Mouse (Mus musculus) kidney, postnatal 25 days (tissue): Measurements from ENCODE around the gene Lgmn.

Source experiments
- DNase-seq, 2 experiments: peaks; one replicate each; pipeline ENCODE4 v3.0.0; 2021; ENCODE audit warnings: mixed read lengths in 2 of 2

The Lgmn gene

DNA sequence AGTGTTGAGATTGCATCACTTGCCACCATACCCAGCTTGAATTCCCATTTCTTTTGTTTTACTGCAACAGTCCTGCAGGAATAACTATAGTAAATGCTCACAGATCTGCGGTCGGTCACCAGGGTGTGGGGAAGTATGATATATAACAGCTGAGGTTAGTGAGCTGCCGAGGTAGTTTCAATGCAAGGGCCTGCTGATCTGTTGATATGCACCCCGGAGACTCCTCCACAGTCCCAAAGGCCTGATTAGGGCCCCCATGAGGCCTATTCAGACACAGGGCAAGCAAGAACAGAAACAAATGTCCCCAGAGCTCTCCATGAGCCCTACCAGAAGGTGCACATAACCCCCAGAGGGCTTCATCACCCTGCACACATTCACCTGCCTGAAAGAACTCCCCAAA, 9.4 kb downstream of the Lgmn start:
- no peak for DNase-seq

DNA sequence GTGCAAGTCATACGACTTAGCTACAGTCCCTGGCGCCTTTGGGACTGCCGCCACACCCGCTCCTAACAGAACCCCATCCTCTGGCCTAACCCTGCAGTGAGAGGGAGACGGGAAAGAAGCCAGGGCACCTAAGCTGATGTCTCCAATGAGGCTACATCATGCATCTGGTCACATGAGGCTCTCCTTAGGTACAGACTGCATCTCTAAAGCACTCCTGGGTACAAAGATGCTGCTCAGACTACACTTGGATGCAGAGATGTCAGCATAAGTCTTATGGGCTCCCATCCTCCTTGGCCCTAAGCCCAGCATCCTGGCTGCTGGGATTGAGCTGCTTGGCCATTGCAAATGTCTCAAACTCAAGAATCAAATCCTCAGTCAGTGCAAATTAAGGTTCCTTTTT, 10.0 kb downstream of the Lgmn start:
- DNase-seq = no peak

GRCm38 (mm10) chr12:102426285-102426684, 13.3 kb downstream of the Lgmn start:
- no peak for DNase-seq

- no peak for DNase-seq
Observed at GRCm38 (mm10) chr12:102425048-102425578, 14.5 kb downstream of the Lgmn start.

DNA sequence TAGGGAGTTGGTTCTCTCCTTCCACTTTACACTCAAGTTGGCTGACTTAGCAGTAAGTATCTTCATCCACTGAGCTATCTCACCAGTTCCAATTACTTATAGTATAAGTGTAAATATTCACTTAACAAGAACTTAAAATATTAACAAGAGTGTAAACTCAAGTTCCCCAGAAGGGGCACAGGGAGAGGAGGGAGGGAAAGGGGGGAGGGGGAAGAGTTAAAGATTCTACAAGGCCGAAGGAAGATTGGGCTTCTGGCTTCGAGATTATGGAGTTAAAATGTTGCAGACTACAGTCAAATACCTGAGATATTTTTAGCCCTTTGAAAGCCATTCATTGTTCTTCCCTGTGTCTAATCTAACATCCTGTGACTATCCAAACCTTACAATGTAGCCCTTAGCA, 15.2 kb downstream of the Lgmn start:
- DNase-seq = no peak

DNA sequence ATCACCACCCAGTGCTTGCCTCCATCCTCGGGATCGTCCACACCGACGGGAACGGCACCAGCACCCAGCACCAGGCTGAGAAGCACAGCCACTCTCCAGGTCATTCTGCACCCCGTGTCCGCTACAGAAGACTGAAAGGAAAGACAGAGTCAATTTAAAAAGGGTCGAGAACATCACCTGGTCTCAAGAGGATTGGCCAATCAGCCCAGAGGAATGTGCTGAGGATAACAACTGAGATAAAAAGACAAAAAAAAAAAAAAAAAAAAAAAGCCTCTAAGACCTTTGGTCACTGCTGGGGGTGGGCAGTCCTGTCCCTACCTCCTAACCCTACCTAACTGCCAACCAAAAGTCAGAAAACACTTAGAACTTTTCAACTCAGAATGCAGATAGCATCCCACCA, 16.0 kb downstream of the Lgmn start:
- DNase-seq = peak; percentile 38 to 51

GRCm38 (mm10) chr12:102422623-102423320, 16.8 kb downstream of the Lgmn start:
- DNase-seq = peak; percentile 53 to 62

DNA sequence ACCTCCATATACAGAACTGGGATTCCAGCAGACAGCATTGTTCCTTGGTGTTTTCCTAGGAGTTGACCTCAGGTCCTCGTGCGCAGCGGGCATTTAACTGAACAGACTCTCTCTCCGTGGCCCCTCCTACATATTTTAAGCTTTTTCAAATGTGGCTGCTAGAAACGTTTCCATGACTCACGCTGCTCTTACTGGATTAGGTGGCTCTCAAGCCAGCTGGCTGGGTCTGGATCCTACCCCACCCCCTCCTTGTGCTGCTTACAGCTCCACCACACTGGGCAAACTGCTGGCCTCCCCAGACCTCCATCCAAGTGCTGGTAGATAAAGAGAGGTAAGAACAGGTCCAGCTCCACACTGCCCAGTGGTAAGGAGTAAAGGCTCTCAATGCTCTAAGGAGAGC, 17.5 kb downstream of the Lgmn start:
- peak; percentile 64 to 89 for DNase-seq

DNA sequence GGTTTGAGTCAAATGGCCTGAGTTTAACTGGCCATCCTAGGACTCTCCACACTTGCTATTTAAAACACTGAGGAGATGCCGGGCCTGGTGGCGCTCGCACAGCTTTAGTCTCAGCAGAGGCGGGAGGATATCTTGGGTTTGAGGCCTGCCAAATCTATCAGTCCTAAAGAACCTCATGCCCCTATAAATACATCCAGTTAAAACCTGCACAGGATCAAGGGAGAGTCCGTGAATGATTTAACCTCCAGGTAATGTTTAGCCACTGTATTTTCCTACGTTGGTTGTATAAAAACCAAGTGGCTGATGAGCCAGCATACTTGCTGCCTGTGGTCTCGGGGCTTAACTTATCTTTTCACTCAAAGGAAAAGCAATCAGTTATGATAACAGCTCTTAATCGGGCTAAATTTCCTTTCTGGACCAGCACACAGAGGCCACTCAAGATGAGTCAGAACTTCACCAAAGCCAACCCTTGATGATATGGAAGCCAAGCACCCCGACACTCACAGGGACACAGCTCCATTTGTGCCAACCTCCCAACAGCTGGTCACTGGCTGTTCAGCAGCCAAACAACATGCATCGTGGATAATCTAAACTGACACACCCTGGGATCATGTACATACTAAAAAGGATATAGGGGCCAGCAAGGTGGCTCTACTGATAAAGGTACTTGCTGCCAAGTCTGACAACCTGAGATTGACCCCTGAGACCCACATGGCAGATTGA, 19.3 kb downstream of the Lgmn start:
- DNase-seq = peak; percentile 49 to 63

DNA sequence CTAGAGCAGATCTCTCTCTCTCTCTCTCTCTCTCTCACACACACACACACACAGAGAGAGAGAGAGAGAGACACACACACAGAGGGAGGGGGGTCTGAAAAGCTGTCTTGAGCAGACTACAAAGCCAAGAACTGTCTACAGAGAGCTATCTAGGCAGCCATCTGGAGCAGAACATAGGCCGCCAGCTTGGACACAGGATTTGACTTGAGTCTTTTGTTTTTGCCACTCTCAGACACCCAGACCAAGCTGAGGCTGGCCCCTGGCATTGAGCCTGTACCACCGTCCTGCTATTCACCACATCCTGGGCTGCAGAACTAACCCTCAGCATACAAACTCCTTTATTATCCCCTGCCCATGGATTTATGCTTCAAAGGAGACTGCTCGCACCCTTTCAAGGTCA, 20.1 kb downstream of the Lgmn start:
- peak in 1 of 2 experiments; percentile 35 for DNase-seq

GRCm38 (mm10) chr12:102417701-102418100, 21.9 kb downstream of the Lgmn start:
- DNase-seq = peak; percentile 30 to 78

DNA sequence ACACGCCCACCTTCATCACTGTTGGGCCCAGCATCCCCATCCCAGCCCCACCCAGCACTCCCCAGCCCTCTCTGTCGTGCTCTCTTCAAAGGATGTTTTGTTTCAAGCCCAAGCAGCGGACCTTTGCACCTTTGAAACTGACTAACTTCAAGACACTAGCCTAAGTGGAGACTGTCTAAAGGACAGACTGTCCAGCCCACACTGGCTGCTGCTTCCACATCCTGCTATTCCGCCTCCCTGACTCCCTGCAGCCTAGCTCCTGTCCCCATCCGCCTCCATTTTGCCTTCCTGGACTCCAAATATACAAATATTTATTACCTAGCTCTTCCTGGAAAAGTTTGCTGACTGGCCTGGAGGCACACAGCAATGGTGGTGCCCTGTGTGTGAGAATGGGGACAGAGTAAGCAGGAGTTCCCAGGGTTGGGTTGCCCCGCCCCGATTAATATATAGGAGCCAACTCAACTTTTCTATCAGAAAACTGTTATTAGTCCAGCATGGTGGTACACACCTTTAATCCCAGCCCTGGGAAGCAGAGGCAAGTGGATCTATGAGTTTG, 22.6 kb downstream of the Lgmn start:
- peak; percentile 32 to 73 for DNase-seq

DNA sequence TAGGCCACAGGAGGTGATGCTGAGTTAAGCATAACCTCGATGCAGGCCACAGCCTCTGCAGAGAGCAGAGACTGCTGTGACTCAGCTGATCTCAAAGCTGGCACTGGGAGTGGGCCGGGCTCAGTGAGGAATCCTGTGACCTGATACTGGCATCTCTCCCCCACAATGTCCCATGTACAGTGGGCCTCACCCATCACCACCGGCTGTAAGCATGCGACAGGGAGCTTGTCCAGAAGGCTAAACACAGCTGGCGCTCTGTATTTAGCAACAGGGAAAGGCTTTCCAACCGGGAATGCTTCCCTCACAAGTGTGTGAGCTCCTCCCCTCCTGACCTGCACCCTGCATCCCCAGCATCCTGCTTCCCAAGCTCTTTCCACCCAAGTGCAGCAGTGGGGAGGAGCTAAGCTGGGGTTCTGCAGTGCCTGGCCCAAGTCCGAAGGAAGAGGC, 23.2 kb downstream of the Lgmn start:
- peak; percentile 53 to 78 for DNase-seq

- DNase-seq = no peak
Observed at GRCm38 (mm10) chr12:102414686-102415085, 24.9 kb downstream of the Lgmn start.

DNA sequence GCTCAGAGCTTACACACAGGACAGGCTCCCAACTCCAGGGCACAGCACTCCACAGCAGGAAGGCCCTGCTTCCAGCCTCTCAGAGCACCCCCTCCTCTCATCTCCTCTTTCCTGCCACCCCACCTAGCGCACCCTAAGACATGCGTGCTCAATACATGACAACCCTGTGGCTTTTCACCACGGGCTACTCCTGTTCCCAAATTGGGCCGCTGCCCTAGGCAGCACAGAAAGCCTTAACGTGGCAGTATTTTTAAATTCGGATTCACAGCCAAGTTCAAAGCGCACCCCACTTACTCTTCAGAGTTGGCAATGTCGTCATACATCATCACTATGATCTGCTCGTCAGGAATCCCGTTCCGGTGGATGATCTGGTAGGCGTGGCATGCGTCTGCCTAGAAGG, 26.4 kb downstream of the Lgmn start:
- peak in 1 of 2 experiments; percentile 33 for DNase-seq

- DNase-seq = no peak
Observed at GRCm38 (mm10) chr12:102398588-102398987, 41.0 kb downstream of the Lgmn start.

- no peak for DNase-seq
Observed at GRCm38 (mm10) chr12:102395998-102396991, 43.3 kb downstream of the Lgmn start.

DNA sequence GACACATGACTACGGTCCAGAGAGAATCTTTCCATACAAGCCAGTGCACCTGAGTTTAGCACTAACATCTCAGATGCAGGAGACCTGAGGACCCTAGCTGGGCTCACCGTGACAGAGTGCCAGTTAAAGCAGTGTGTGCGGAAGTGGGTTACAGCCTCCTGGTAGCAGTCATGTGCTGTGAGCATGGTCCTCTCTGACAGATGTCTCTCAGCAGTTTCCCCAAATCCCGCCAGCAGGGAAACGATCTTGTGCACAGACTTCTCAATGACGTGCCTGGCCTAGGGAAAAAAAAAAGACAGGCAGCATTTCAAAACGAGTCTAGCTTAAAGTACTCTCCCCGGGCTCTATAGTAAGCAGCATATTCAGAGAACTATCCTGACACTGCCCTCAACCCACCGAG, 44.1 kb downstream of the Lgmn start:
- DNase-seq = no peak

DNA sequence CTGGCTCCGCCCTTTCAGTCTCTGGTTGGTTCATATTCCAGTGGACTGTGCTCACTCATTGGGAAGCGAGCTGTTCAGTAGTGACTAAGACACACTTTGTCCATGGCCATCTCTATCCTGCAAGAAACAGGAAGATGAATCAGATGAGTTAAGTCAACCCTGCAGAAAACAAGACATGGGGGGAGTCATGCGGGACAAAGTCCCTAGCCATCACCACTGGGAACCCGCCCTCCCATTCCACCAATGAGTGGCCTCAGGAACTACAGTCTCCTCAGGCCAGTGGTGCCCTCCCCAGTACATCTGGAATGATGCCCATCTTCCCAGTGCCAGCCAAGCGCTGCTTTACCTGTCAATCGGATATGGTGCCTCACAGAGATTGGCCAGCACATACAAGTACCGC, 45.1 kb downstream of the Lgmn start:
- DNase-seq = peak; percentile 84 to 95

DNA sequence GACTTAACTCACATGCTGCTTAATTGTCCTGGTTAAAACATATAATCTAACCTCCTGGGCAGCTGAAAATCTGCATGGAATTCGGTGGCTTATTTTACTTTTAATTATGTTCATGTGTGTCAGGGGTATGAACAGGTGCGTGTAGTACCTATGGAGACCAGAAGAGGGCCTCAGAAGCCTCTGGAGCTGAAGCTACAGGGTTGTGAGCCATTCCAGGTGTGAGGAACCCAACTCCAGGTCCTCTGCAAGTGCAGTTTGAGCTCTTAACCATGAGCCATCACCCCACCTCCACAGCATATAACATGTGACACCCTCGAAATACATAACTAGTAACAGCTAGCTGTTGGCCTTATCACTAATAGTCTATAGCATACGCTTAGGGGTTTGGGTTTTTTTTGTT, 47.6 kb downstream of the Lgmn start:
- peak; percentile 47 to 58 for DNase-seq

DNA sequence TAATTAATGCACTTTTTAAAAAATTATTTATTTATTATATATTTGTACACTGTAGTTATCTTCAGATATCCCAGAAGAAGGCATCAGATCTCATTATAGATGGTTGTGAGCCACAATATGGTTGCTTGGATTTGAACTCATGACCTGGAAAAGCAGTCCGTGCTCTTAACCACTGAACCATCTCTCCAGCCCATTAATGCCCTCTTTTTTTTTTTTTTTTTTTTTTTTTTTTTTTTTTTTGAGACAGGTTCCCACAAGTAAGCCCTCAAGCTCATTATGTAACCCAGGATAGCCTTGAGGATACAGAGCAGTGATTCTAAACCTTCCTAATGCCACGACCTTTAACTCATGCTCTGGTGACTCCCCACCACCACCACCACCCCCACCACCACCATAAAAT, 48.5 kb downstream of the Lgmn start:
- no peak for DNase-seq

GRCm38 (mm10) chr12:102390042-102390441, 49.6 kb downstream of the Lgmn start:
- DNase-seq = peak in 1 of 2 experiments; percentile 13
